Mouse (Mus musculus) limb, embryonic 14.5 days (tissue): ENCODE results near the gene Lrrc14b. TPM values are rescaled to one million over a fixed set of nuclear protein-coding genes. Genes with fewer than 3 reads are reported as not detected.

Experiments used
- ATAC-seq: fragments of 200-750 bp; cut with Nextera tagmentation; 2 replicates; pipeline ENCODE4 v1.8.0; 2017; ENCODE audit warnings: low read depth, moderate number of reproducible peaks, moderate TSS enrichment; ENCODE audit not compliant: low FRiP score
- DNase-seq: peaks from one replicate; pipeline ENCODE4 v3.0.0-alpha.2; 2015; ENCODE audit warnings: low spot score
- H3K27ac ChIP-seq: fragments of 300-500 bp; sonication (generic); replicated peaks from 2 replicates; pipeline ENCODE4 v1.5.1; 2014; ENCODE audit warnings: low read depth, mild to moderate bottlenecking, low read length, moderate library complexity, mixed read lengths
- H3K27me3 ChIP-seq: fragments of 300-500 bp; sonication (generic); 2 replicates; pipeline ENCODE4 v1.6.1; 2014; ENCODE audit warnings: low read length, mixed read lengths; ENCODE audit not compliant: control insufficient read depth, insufficient read depth
- H3K36me3 ChIP-seq: fragments of 300-500 bp; sonication (generic); 2 replicates; pipeline ENCODE4 v1.6.1; 2014; ENCODE audit warnings: mild to moderate bottlenecking, low read length, moderate library complexity, mixed read lengths; ENCODE audit not compliant: control insufficient read depth, insufficient read depth
- H3K4me1 ChIP-seq: fragments of 300-500 bp; sonication (generic); 2 replicates; pipeline ENCODE4 v1.6.1; 2014; ENCODE audit warnings: antibody characterized with exemption, low read length, mixed read lengths; ENCODE audit not compliant: control insufficient read depth, insufficient read depth
- H3K4me2 ChIP-seq: fragments of 300-500 bp; sonication (generic); replicated peaks from 2 replicates; pipeline ENCODE4 v1.6.1; 2014; ENCODE audit warnings: low read depth, mild to moderate bottlenecking, low read length, moderate library complexity; ENCODE audit not compliant: severe bottlenecking
- H3K4me3 ChIP-seq: fragments of 300-500 bp; sonication (generic); replicated peaks from 2 replicates; pipeline ENCODE4 v1.5.1; 2014; ENCODE audit warnings: low read length
- H3K9ac ChIP-seq: fragments of 300-500 bp; sonication (generic); 2 replicates; pipeline ENCODE4 v1.6.1; 2014; ENCODE audit warnings: mild to moderate bottlenecking, low read depth, low read length, moderate library complexity; ENCODE audit not compliant: severe bottlenecking
- H3K9me3 ChIP-seq: fragments of 300-500 bp; sonication (generic); 2 replicates; pipeline ENCODE4 v1.6.1; 2016; ENCODE audit warnings: low read length; ENCODE audit not compliant: control insufficient read depth
- POLR2A ChIP-seq: fragments of 200-500 bp; IDR thresholded peaks from 2 replicates; pipeline ENCODE4 v1.8.0; 2012; ENCODE audit warnings: inconsistent platforms, mild to moderate bottlenecking, moderate library complexity, borderline replicate concordance; ENCODE audit not compliant: insufficient read depth, insufficient read length; ENCODE audit errors: extremely low read depth
- WGBS: fragments of 180-500 bp; shearing (Covaris S2); extraction: QIAGEN DNeasy Blood & Tissue Kit; methylation state at CpG from one replicate; pipeline ENCODE4 v1.1.7; 2014; 5-methylcytosine and 5-hydroxymethylcytosine counted together
- microRNA counts: library from miRNA; unstranded; fragments of <30 nt; microRNA quantifications from one replicate; lab custom pipeline; 2016
- microRNA-seq: library from miRNA; unstranded; fragments of <30 nt; microRNA quantifications from one replicate; pipeline ENCODE4, GENCODE M21; 2016
- polyA plus RNA-seq, 2 experiments: library from polyadenylated mRNA; depleted of rRNA in 1 of 2; stranded (reverse) in 1 of 2; unstranded in 1 of 2; fragments of >200 nt; fragmentation: Nextera tagmentation in 1 of 2; extraction: Ambion mirVana in 1 of 2; gene quantifications; 2 replicates each; pipeline versions ENCODE4 v1.2.1 to v1.2.3; 2012 to 2014

The Lrrc14b gene
- polyA plus RNA-seq, 2 experiments, result 0.58 TPM; not detected in 1

GRCm38 (mm10) chr13:74316789-74317169 is 47.0 kb downstream of the Lrrc14b start:
- peak overlapping the region; percentile 70 for H3K4me2 ChIP-seq
- H3K9ac ChIP-seq, result peak overlapping the region; percentile 82
- H3K9me3 ChIP-seq, result no peaks in the 10 kb centered on the region
- ATAC-seq (no peak), DNase-seq (no peak)
- H3K4me3 ChIP-seq, result peak overlapping the region; percentile 78
- peaks cover 7% of the 10 kb centered on the region for H3K4me1 ChIP-seq
- H3K27me3 ChIP-seq, result no peaks in the 10 kb centered on the region
- TF ChIP-seq POLR2A, result no peak
- 2% methylated on average over 15 of the region's 15 CpGs for WGBS
- H3K36me3 ChIP-seq, result peaks cover 25% of the 10 kb centered on the region
- peak overlapping the region; percentile 73; the same call in 1 of the 2 replicates for H3K27ac ChIP-seq

GRCm38 (mm10) chr13:74316386-74316785 is 47.4 kb downstream of the Lrrc14b start:
- Histone ChIP-seq H3K9me3 (no peaks in the 10 kb centered on the region), H3K9ac (peak overlapping the region; percentile 82), H3K27ac (no peak overlapping the region), H3K27me3 (no peaks in the 10 kb centered on the region), H3K4me3 (peak overlapping the region; percentile 78), H3K4me2 (peak overlapping the region; percentile 70), H3K36me3 (peaks cover 24% of the 10 kb centered on the region), H3K4me1 (peaks cover 7% of the 10 kb centered on the region)
- 30% methylated on average over 4 of the region's 4 CpGs for WGBS
- no peak for DNase-seq
- TF ChIP-seq POLR2A, result no peak
- ATAC-seq, result no peak

- Histone ChIP-seq H3K4me3 (no peak overlapping the region), H3K4me2 (no peak overlapping the region), H3K4me1 (peaks cover 7% of the 10 kb centered on the region), H3K27ac (no peak overlapping the region), H3K36me3 (peaks cover 25% of the 10 kb centered on the region), H3K9ac (no peak overlapping the region), H3K27me3 (no peaks in the 10 kb centered on the region), H3K9me3 (no peaks in the 10 kb centered on the region)
- ATAC-seq (no peak), DNase-seq (no peak)
- WGBS, result 96% methylated on average over 3 of the region's 3 CpGs
- TF ChIP-seq POLR2A, result no peak
Observed at GRCm38 (mm10) chr13:74314616-74315015, 49.2 kb downstream of the Lrrc14b start.

MicroRNA genes within 50 kb of the gene (microRNA counts, 519-probe panel; counts per million panel counts)
- microRNA mmu-miR-692 (lab: Ali Mortazavi, UCI), result not detected

Small RNA genes within 50 kb of the gene (microRNA-seq; reads per million reads assigned to microRNA genes)
- gene Mir692-3, result not detected

Other genes starting within 250 kb of the Lrrc14b start
- gene Slc9a3, start 242.5 kb downstream of the Lrrc14b start, polyA plus RNA-seq (2012; rRNA removed), result 0.03 and 0.05 TPM in 2 replicates
- gene Slc9a3, start 242.5 kb downstream of the Lrrc14b start, polyA plus RNA-seq (2014; fragmentation: Nextera tagmentation; extraction: Ambion mirVana), result 0.15 TPM in 1 of 2 replicates, not detected in the other
- gene Exoc3, start 155.3 kb downstream of the Lrrc14b start, polyA plus RNA-seq (2012; rRNA removed), result 42.6 and 42.9 TPM in 2 replicates
- 89.7 and 106 TPM in 2 replicates for gene Exoc3, start 155.3 kb downstream of the Lrrc14b start, polyA plus RNA-seq (2014; fragmentation: Nextera tagmentation; extraction: Ambion mirVana)
- 3.7 and 4.6 TPM in 2 replicates for gene Ahrr, start 71.7 kb downstream of the Lrrc14b start, polyA plus RNA-seq (2012; rRNA removed)
- 1.9 and 2.3 TPM in 2 replicates for gene Ahrr, start 71.7 kb downstream of the Lrrc14b start, polyA plus RNA-seq (2014; fragmentation: Nextera tagmentation; extraction: Ambion mirVana)
- gene Pdcd6, start 46.4 kb downstream of the Lrrc14b start, polyA plus RNA-seq (2012; rRNA removed), result 138 and 139 TPM in 2 replicates
- 165 TPM in 2 replicates for gene Pdcd6, start 46.4 kb downstream of the Lrrc14b start, polyA plus RNA-seq (2014; fragmentation: Nextera tagmentation; extraction: Ambion mirVana)
- 125 and 144 TPM in 2 replicates for gene Sdha, start 13.7 kb downstream of the Lrrc14b start, polyA plus RNA-seq (2012; rRNA removed)
- 194 and 202 TPM in 2 replicates for gene Sdha, start 13.7 kb downstream of the Lrrc14b start, polyA plus RNA-seq (2014; fragmentation: Nextera tagmentation; extraction: Ambion mirVana)
- gene Ccdc127, start 13.7 kb downstream of the Lrrc14b start, polyA plus RNA-seq (2012; rRNA removed), result 12.2 and 22.0 TPM in 2 replicates
- 49.4 and 50.3 TPM in 2 replicates for gene Ccdc127, start 13.7 kb downstream of the Lrrc14b start, polyA plus RNA-seq (2014; fragmentation: Nextera tagmentation; extraction: Ambion mirVana)
- gene Zfp72, start 26.8 kb upstream of the Lrrc14b start, polyA plus RNA-seq (2012; rRNA removed), result 1.4 and 1.7 TPM in 2 replicates
- gene Zfp72, start 26.8 kb upstream of the Lrrc14b start, polyA plus RNA-seq (2014; fragmentation: Nextera tagmentation; extraction: Ambion mirVana), result 6.3 and 6.7 TPM in 2 replicates
- 28.6 and 36.8 TPM in 2 replicates for gene Ftl1-ps1, start 35.7 kb upstream of the Lrrc14b start, polyA plus RNA-seq (2012; rRNA removed)
- 73.7 and 79.0 TPM in 2 replicates for gene Ftl1-ps1, start 35.7 kb upstream of the Lrrc14b start, polyA plus RNA-seq (2014; fragmentation: Nextera tagmentation; extraction: Ambion mirVana)
- gene Zfp825, start 130.0 kb upstream of the Lrrc14b start, polyA plus RNA-seq (2012; rRNA removed), result 6.4 and 9.9 TPM in 2 replicates
- 20.1 and 21.1 TPM in 2 replicates for gene Zfp825, start 130.0 kb upstream of the Lrrc14b start, polyA plus RNA-seq (2014; fragmentation: Nextera tagmentation; extraction: Ambion mirVana)